Mouse (Mus musculus) midbrain, embryonic 14.5 days (tissue): ENCODE results near the gene Emilin1. TPM values are rescaled to one million over a fixed set of nuclear protein-coding genes. Genes with fewer than 3 reads are reported as not detected.

ENCODE experiments used
- ATAC-seq: fragments of 200-750 bp; cut with Nextera tagmentation; 2 replicates; pipeline ENCODE4 v1.8.0; 2017; ENCODE audit warnings: moderate number of reproducible peaks, moderate library complexity; ENCODE audit not compliant: low FRiP score, low TSS enrichment
- DNase-seq: peaks from one replicate; pipeline ENCODE4 v3.0.0-alpha.2; 2015
- H3K27ac ChIP-seq: fragments of 300-500 bp; sonication (generic); replicated peaks from 2 replicates; pipeline ENCODE4 v1.5.1; 2014; ENCODE audit warnings: mild to moderate bottlenecking, low read depth, low read length, moderate library complexity
- H3K27me3 ChIP-seq: fragments of 300-500 bp; sonication (generic); 2 replicates; pipeline ENCODE4 v1.6.1; 2014; ENCODE audit warnings: low read length, control low read depth, mixed read lengths; ENCODE audit not compliant: control insufficient read depth, insufficient read depth
- H3K36me3 ChIP-seq: fragments of 300-500 bp; sonication (generic); 2 replicates; pipeline ENCODE4 v1.6.1; 2014; ENCODE audit warnings: low read length, control low read depth; ENCODE audit not compliant: control insufficient read depth, insufficient read depth
- H3K4me1 ChIP-seq: fragments of 300-500 bp; sonication (generic); 2 replicates; pipeline ENCODE4 v1.6.1; 2014; ENCODE audit warnings: mild to moderate bottlenecking, antibody characterized with exemption, low read length, control low read depth; ENCODE audit not compliant: control insufficient read depth, insufficient read depth
- H3K4me2 ChIP-seq: fragments of 300-500 bp; sonication (generic); 2 replicates; pipeline ENCODE4 v1.6.1; 2014; ENCODE audit warnings: mild to moderate bottlenecking, low read length, moderate library complexity
- H3K4me3 ChIP-seq: fragments of 300-500 bp; sonication (generic); replicated peaks from 2 replicates; pipeline ENCODE4 v1.5.1; 2014; ENCODE audit warnings: low read depth, low read length
- H3K9ac ChIP-seq: fragments of 300-500 bp; sonication (generic); replicated peaks from 2 replicates; pipeline ENCODE4 v1.6.1; 2014; ENCODE audit warnings: mild to moderate bottlenecking, low read length, moderate library complexity
- H3K9me3 ChIP-seq: fragments of 300-500 bp; sonication (generic); 2 replicates; pipeline ENCODE4 v1.6.1; 2016; ENCODE audit warnings: low read length, control low read depth, mixed read lengths; ENCODE audit not compliant: control insufficient read depth
- WGBS: fragments of 180-500 bp; shearing (Covaris S2); extraction: QIAGEN DNeasy Blood & Tissue Kit; methylation state at CpG from one replicate; pipeline ENCODE4 v1.1.7; 2014; 5-methylcytosine and 5-hydroxymethylcytosine counted together
- polyA plus RNA-seq: library from polyadenylated mRNA; unstranded; fragments of >200 nt; fragmentation: Nextera tagmentation; extraction: Ambion mirVana; gene quantifications from 2 replicates; pipeline ENCODE4 v1.2.1, GENCODE M21; 2014

Emilin1 gene
- polyA plus RNA-seq, 1 experiment from 2014 or later, result 11.2 TPM

- Histone ChIP-seq H3K27ac (no peak overlapping the region), H3K27me3 (no peaks in the 10 kb centered on the region), H3K4me3 (no peak overlapping the region), H3K9me3 (no peaks in the 10 kb centered on the region), H3K36me3 (peaks cover 46% of the 10 kb centered on the region), H3K9ac (no peak overlapping the region), H3K4me1 (peaks cover 14% of the 10 kb centered on the region), H3K4me2 (no peak overlapping the region)
- WGBS, result 84% methylated on average over 5 of the region's 5 CpGs
- no peak for DNase-seq
- ATAC-seq, result no peak
Measured at GRCm38 (mm10) chr5:30952551-30952950, 39.3 kb downstream of the Emilin1 start.

- H3K4me2 ChIP-seq, result no peak overlapping the region
- no peaks in the 10 kb centered on the region for H3K9me3 ChIP-seq
- no peak overlapping the region for H3K4me3 ChIP-seq
- WGBS, result 96% methylated on average over 6 of the region's 6 CpGs
- no peak for ATAC-seq
- H3K36me3 ChIP-seq, result peaks cover 59% of the 10 kb centered on the region
- no peak for DNase-seq
- peaks cover 28% of the 10 kb centered on the region for H3K4me1 ChIP-seq
- H3K27me3 ChIP-seq, result no peaks in the 10 kb centered on the region
- H3K9ac ChIP-seq, result no peak overlapping the region
- H3K27ac ChIP-seq, result no peak overlapping the region
Measured at GRCm38 (mm10) chr5:30954065-30954464, 40.9 kb downstream of the Emilin1 start.

DNA sequence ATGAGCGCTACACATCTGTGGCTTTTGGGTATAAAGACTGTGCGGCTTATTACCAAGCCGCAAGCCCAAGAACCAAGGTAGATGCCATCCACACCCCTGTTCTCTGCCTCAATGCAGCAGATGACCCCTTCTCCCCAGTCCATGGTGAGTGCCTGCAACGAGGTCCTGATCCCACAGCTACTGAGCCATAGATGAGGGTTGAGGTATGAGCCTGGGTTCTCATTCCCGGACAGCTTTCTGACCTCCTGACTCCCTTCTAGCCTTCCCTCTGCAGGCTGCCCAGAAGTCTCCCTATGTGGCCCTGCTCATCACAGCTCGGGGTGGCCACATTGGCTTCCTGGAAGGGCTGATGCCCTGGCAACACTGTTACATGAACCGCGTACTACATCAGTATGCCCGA is 41.4 kb downstream of the Emilin1 start:
- no peak for ATAC-seq
- no peaks in the 10 kb centered on the region for H3K9me3 ChIP-seq
- H3K9ac ChIP-seq, result no peak overlapping the region
- H3K4me3 ChIP-seq, result no peak overlapping the region
- H3K27ac ChIP-seq, result no peak overlapping the region
- WGBS, result 94% methylated on average over 9 of the region's 9 CpGs
- H3K4me2 ChIP-seq, result no peak overlapping the region
- DNase-seq, result no peak
- H3K27me3 ChIP-seq, result no peaks in the 10 kb centered on the region
- peaks cover 59% of the 10 kb centered on the region for H3K36me3 ChIP-seq
- peaks cover 27% of the 10 kb centered on the region for H3K4me1 ChIP-seq

DNA sequence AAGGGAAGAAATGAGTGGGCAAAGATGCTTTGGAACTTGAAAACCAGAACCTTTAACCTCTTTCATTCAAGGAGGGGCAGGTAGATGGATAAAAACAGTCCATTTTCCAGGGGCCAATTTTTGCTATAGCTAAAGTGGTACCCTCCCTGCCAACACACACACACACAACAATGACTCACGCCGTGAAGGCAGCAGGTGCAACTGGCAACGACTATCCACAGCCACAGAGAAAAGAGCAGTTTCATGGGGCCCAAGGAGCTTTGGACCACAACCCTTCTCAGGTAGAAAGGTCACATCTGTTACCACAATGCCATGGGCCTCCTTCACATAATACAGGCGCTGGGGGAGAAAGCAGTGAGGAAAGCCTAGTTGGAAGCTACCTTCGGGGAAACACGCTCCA is 42.5 kb downstream of the Emilin1 start:
- no peaks in the 10 kb centered on the region for H3K27me3 ChIP-seq
- ATAC-seq (no peak), DNase-seq (no peak)
- no peak overlapping the region for H3K4me3 ChIP-seq
- H3K4me2 ChIP-seq, result no peak overlapping the region
- no peak overlapping the region for H3K9ac ChIP-seq
- no peaks in the 10 kb centered on the region for H3K9me3 ChIP-seq
- H3K27ac ChIP-seq, result no peak overlapping the region
- WGBS, result 97% methylated on average over 6 of the region's 6 CpGs
- peaks cover 59% of the 10 kb centered on the region for H3K36me3 ChIP-seq
- peaks cover 21% of the 10 kb centered on the region for H3K4me1 ChIP-seq

GRCm38 (mm10) chr5:30957891-30958290 is 44.7 kb downstream of the Emilin1 start:
- DNase-seq (no peak), ATAC-seq (no peak)
- Histone ChIP-seq H3K27ac (no peak overlapping the region), H3K4me2 (0 out of 2 replicates have a peak overlapping the region, but pooled peaks have one; percentile 8), H3K27me3 (no peaks in the 10 kb centered on the region), H3K4me3 (no peak overlapping the region), H3K4me1 (peaks cover 21% of the 10 kb centered on the region), H3K36me3 (peaks cover 49% of the 10 kb centered on the region), H3K9me3 (no peaks in the 10 kb centered on the region), H3K9ac (no peak overlapping the region)
- over 99% methylated on average over 6 of the region's 6 CpGs for WGBS

DNA sequence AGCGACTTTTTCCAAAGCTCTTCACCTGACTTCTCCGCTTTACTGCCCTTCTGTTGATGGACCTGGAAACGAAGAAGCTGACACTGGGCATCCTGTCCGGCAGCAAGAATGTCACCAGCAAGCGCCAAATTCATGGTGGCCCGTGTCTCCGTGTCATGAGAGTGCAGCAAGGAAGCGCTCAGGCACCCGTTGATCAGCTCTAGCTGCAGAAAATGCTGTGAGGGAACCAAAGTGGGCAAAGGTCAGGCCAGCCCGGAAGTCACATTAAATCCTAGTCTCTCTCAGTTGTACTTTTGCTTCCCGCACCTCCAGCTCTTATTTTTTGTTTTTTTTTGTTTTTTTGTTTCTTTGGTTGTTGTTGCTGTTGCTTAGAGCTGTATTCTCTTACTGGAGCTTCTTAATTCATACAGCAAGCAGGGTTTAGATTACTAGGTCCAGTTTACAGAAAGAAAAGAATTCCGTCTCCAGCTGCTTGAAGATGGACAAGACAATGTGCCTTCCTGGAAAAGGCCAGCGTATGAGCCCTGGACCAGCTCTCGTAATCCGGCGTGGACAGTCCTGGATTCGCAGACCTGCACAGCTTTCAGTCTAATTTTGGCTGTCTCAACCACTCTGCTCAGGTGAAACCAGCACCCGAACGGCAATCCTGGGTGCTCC is 46.1 kb downstream of the Emilin1 start:
- WGBS, result 40% methylated on average over 19 of the region's 19 CpGs
- ATAC-seq, result no peak
- Histone ChIP-seq H3K4me2 (peak overlapping the region; percentile 90), H3K27me3 (no peaks in the 10 kb centered on the region), H3K27ac (peak overlapping the region; percentile 82), H3K9ac (peak overlapping the region; percentile 84), H3K36me3 (peaks cover 34% of the 10 kb centered on the region), H3K9me3 (no peaks in the 10 kb centered on the region), H3K4me1 (peaks cover 21% of the 10 kb centered on the region), H3K4me3 (peak overlapping the region; percentile 87)
- no peak for DNase-seq

DNA sequence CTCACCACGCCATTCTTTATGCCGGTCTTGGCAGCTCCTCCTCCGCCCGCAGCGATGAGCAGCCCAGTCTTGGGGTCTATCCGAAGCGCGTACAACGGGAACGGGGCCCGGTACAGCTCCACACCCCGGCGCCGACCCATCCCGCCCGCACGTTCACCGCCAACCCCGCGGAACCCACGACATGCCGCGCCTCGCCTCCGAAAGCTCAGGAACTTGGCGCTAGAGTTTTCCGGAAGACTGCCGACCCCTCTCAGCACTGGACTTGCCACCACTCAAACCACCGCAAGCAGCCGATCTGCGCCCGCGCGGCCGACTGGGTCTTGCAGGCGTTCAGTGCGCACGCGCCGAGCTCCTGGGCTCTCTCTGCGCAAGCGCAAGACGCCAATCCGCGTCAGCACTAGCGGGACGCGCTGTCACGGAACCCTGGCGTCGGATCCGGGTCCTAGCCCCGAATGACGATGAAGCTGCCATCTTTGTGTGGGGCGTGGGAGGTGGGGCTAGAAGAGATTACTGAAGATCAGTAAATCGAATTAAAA is 46.8 kb downstream of the Emilin1 start, which contains the start of gene Preb:
TSS of gene Preb (minus strand) at position 396 of the 536 bp plus-strand sequence.
- Histone ChIP-seq H3K9ac (peak within 1 kb of the TSS; percentile 84), H3K27ac (peak within 1 kb of the TSS; percentile 82), H3K4me2 (peak within 1 kb of the TSS; percentile 90), H3K9me3 (no peaks in the 10 kb centered on the region), H3K36me3 (peaks cover 27% of the 10 kb centered on the region), H3K27me3 (no peaks in the 10 kb centered on the region), H3K4me3 (peak within 1 kb of the TSS; percentile 87), H3K4me1 (peaks cover 21% of the 10 kb centered on the region)
- under 1% methylated on average over 56 of the region's 56 CpGs for WGBS
- ATAC-seq (peak; percentile 96), DNase-seq (peak; percentile 100)

DNA sequence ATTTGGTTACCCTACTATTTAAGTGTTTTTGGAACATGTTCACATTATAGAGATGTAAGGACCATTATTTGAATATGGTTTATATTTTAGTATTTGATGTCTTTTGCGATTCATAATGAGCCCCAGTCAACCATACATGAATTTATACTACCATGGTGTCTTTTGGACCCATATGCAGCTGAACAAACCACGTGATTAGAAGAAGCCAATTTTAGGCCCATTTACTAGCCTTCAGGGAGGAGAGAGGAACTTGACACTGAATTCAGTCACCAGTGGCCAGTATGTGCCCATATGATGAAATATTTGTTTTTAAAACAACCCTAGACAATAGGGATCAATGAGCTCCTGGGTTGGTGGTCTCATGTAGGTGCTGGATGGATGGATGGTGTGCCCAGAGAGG is 47.6 kb downstream of the Emilin1 start:
- ATAC-seq (no peak), DNase-seq (no peak)
- Histone ChIP-seq H3K27ac (peak overlapping the region; percentile 65; the same call in 1 of the 2 replicates), H3K4me2 (peak overlapping the region; percentile 90), H3K9me3 (no peaks in the 10 kb centered on the region), H3K27me3 (no peaks in the 10 kb centered on the region), H3K9ac (no peak overlapping the region), H3K4me1 (peaks cover 21% of the 10 kb centered on the region), H3K36me3 (peaks cover 19% of the 10 kb centered on the region), H3K4me3 (no peak overlapping the region)
- WGBS, result 90% methylated on average over 2 of the region's 2 CpGs
